Mouse (Mus musculus): ENCODE results near the gene Gpr55. TPM values are rescaled to one million over a fixed set of nuclear protein-coding genes. Genes with fewer than 3 reads are reported as not detected.

Gpr55 gene
- total RNA-seq, 1 experiment, result 0.18 TPM

GRCm38 (mm10) chr1:85919621-85920020 is 41.2 kb downstream of the Gpr55 start:
- Histone ChIP-seq H3K4me1 (ENCODE audit: control insufficient read depth in 2 of 2, insufficient read depth in 2 of 2, low read length in 2 of 2, poor library complexity in 1 of 2) (no peaks in the 10 kb centered on the region), H3K4me3 (ENCODE audit: insufficient read depth in 1 of 2, low read depth in 1 of 2, low read length in 2 of 2, poor library complexity in 1 of 2, severe bottlenecking in 1 of 2) (no peak overlapping the region), H3K9me3 (ENCODE audit: control insufficient read depth, insufficient read depth, low read depth, low read length) (no peaks in the 10 kb centered on the region), H3K27ac (ENCODE audit: insufficient read depth, low read depth, low read length, poor library complexity, severe bottlenecking) (no peak overlapping the region), H3K36me3 (ENCODE audit: control insufficient read depth, insufficient read depth, low read length, poor library complexity, severe bottlenecking) (no peaks in the 10 kb centered on the region), H3K9ac (ENCODE audit: insufficient read depth, low read depth, low read length, poor library complexity, severe bottlenecking) (no peak overlapping the region)
- no peak for DNase-seq (ENCODE audit: low read depth, low spot score)
- TF ChIP-seq CHD2 (IDR thresholded peaks at IDR 0.05; ENCODE audit: low read depth, low read length), result no peak
- no peak for TF ChIP-seq ZC3H11A (IDR thresholded peaks at IDR 0.05; ENCODE audit: borderline replicate concordance, low read depth, low read length)
- TF ChIP-seq HCFC1 (IDR thresholded peaks at IDR 0.05; ENCODE audit: borderline replicate concordance, insufficient read depth, low read length), result no peak
- no peak for TF ChIP-seq MAFK (IDR thresholded peaks at IDR 0.05; ENCODE audit: insufficient read depth, low read depth, low read length)
- no peak for TF ChIP-seq ZNF384 (IDR thresholded peaks at IDR 0.05; ENCODE audit: low read depth, low read length)
- in situ Hi-C loops (cut with MboI; ENCODE audit: low sequenced_read_pairs in 2 of 2, unreplicated experiment in 2 of 2), result no loop called here

GRCm38 (mm10) chr1:85916830-85917450 is 43.9 kb downstream of the Gpr55 start:
- H3K27ac ChIP-seq (ENCODE audit: insufficient read depth, low read depth, low read length, poor library complexity, severe bottlenecking), result no peak overlapping the region

GRCm38 (mm10) chr1:85915890-85916289 is 44.9 kb downstream of the Gpr55 start:
- no peaks in the 10 kb centered on the region for H3K9me3 ChIP-seq (ENCODE audit: control insufficient read depth, insufficient read depth, low read depth, low read length)
- no peaks in the 10 kb centered on the region for H3K4me1 ChIP-seq (ENCODE audit: control insufficient read depth in 2 of 2, insufficient read depth in 2 of 2, low read length in 2 of 2, poor library complexity in 1 of 2)
- no peaks in the 10 kb centered on the region for H3K36me3 ChIP-seq (ENCODE audit: control insufficient read depth, insufficient read depth, low read length, poor library complexity, severe bottlenecking)
- H3K27ac ChIP-seq (ENCODE audit: insufficient read depth, low read depth, low read length, poor library complexity, severe bottlenecking), result no peak overlapping the region
- no peak for DNase-seq (ENCODE audit: low read depth, low spot score)
- no peak for TF ChIP-seq ZNF384 (IDR thresholded peaks at IDR 0.05; ENCODE audit: low read depth, low read length)
- no peak for TF ChIP-seq ZC3H11A (IDR thresholded peaks at IDR 0.05; ENCODE audit: borderline replicate concordance, low read depth, low read length)
- TF ChIP-seq MAFK (IDR thresholded peaks at IDR 0.05; ENCODE audit: insufficient read depth, low read depth, low read length), result no peak
- no peak for TF ChIP-seq HCFC1 (IDR thresholded peaks at IDR 0.05; ENCODE audit: borderline replicate concordance, insufficient read depth, low read length)
- TF ChIP-seq CHD2 (IDR thresholded peaks at IDR 0.05; ENCODE audit: low read depth, low read length), result no peak
- H3K4me3 ChIP-seq (ENCODE audit: insufficient read depth in 1 of 2, low read depth in 1 of 2, low read length in 2 of 2, poor library complexity in 1 of 2, severe bottlenecking in 1 of 2), result no peak overlapping the region
- in situ Hi-C loops (cut with MboI; ENCODE audit: low sequenced_read_pairs in 2 of 2, unreplicated experiment in 2 of 2), result no loop called here
- H3K9ac ChIP-seq (ENCODE audit: insufficient read depth, low read depth, low read length, poor library complexity, severe bottlenecking), result no peak overlapping the region

More at GRCm38 (mm10) chr1:85916830-85917450, 43.9 kb downstream of the Gpr55 start:
- no peaks in the 10 kb centered on the region for H3K9me3 ChIP-seq (ENCODE audit: control insufficient read depth, insufficient read depth, low read depth, low read length)
- in situ Hi-C loops (cut with MboI; ENCODE audit: low sequenced_read_pairs in 2 of 2, unreplicated experiment in 2 of 2), result no loop called here
- no peaks in the 10 kb centered on the region for H3K4me1 ChIP-seq (ENCODE audit: control insufficient read depth in 2 of 2, insufficient read depth in 2 of 2, low read length in 2 of 2, poor library complexity in 1 of 2)
- H3K36me3 ChIP-seq (ENCODE audit: control insufficient read depth, insufficient read depth, low read length, poor library complexity, severe bottlenecking), result no peaks in the 10 kb centered on the region
- TF ChIP-seq MAFK (IDR thresholded peaks at IDR 0.05; ENCODE audit: insufficient read depth, low read depth, low read length), result no peak
- no peak for TF ChIP-seq ZNF384 (IDR thresholded peaks at IDR 0.05; ENCODE audit: low read depth, low read length)
- no peak for TF ChIP-seq CHD2 (IDR thresholded peaks at IDR 0.05; ENCODE audit: low read depth, low read length)
- TF ChIP-seq ZC3H11A (IDR thresholded peaks at IDR 0.05; ENCODE audit: borderline replicate concordance, low read depth, low read length), result no peak
- DNase-seq (ENCODE audit: low read depth, low spot score), result no peak
- no peak overlapping the region for H3K9ac ChIP-seq (ENCODE audit: insufficient read depth, low read depth, low read length, poor library complexity, severe bottlenecking)
- no peak overlapping the region for H3K4me3 ChIP-seq (ENCODE audit: insufficient read depth in 1 of 2, low read depth in 1 of 2, low read length in 2 of 2, poor library complexity in 1 of 2, severe bottlenecking in 1 of 2)

GRCm38 (mm10) chr1:85913078-85913755 is 47.6 kb downstream of the Gpr55 start:
- Histone ChIP-seq H3K4me3 (ENCODE audit: insufficient read depth in 1 of 2, low read depth in 1 of 2, low read length in 2 of 2, poor library complexity in 1 of 2, severe bottlenecking in 1 of 2) (no peak overlapping the region), H3K27ac (ENCODE audit: insufficient read depth, low read depth, low read length, poor library complexity, severe bottlenecking) (no peak overlapping the region), H3K4me1 (ENCODE audit: control insufficient read depth in 2 of 2, insufficient read depth in 2 of 2, low read length in 2 of 2, poor library complexity in 1 of 2) (0 out of 4 replicates have a peak, but pooled peaks cover 0 to 4% of the 10 kb centered on the region in 2 experiments), H3K9ac (ENCODE audit: insufficient read depth, low read depth, low read length, poor library complexity, severe bottlenecking) (no peak overlapping the region), H3K9me3 (ENCODE audit: control insufficient read depth, insufficient read depth, low read depth, low read length) (no peaks in the 10 kb centered on the region), H3K36me3 (ENCODE audit: control insufficient read depth, insufficient read depth, low read length, poor library complexity, severe bottlenecking) (no peaks in the 10 kb centered on the region)
- no peak for DNase-seq (ENCODE audit: low read depth, low spot score)
- in situ Hi-C loops (cut with MboI; ENCODE audit: low sequenced_read_pairs in 2 of 2, unreplicated experiment in 2 of 2), result no loop called here
- TF ChIP-seq ZC3H11A (IDR thresholded peaks at IDR 0.05; ENCODE audit: borderline replicate concordance, low read depth, low read length) (no peak), ZNF384 (IDR thresholded peaks at IDR 0.05; ENCODE audit: low read depth, low read length) (no peak), CHD2 (IDR thresholded peaks at IDR 0.05; ENCODE audit: low read depth, low read length) (no peak), MAFK (IDR thresholded peaks at IDR 0.05; ENCODE audit: insufficient read depth, low read depth, low read length) (no peak), HCFC1 (IDR thresholded peaks at IDR 0.05; ENCODE audit: borderline replicate concordance, insufficient read depth, low read length) (no peak)

All from ES-E14 (cell line).